Mouse (Mus musculus) left cerebral cortex, adult 2 months (tissue): ENCODE measurements around the gene Aldh1a1. TPM values are rescaled to one million over a fixed set of nuclear protein-coding genes. Genes with fewer than 3 reads are reported as not detected.

Source experiments
- DNase-seq, 2 experiments: peaks; one replicate each; pipeline ENCODE4 v3.0.0; 2021 to 2022; ENCODE audit warnings: low spot score in 2 of 2, mixed read lengths in 1 of 2; ENCODE audit errors: extremely low spot score in 1 of 2
- H3K27ac ChIP-seq: fragments of 200-600 bp; 2 replicates; pipeline ENCODE4 v1.8.1; 2022
- H3K4me3 ChIP-seq: fragments of 200-600 bp; 2 replicates; pipeline ENCODE4 v1.8.1; 2022
- CTCF ChIP-seq: fragments of 200-600 bp; IDR thresholded peaks from 2 replicates; pipeline ENCODE4 v1.8.1; 2022; ENCODE audit warnings: antibody characterized with exemption, mild to moderate bottlenecking, moderate library complexity
- intact Hi-C: fragments of 180-260 bp; cut with DNase I; formaldehyde crosslinking; loops from one replicate; pipeline ENCODE4 v1.15.1; 2025
- long read RNA-seq, 2 experiments: library from polyadenylated mRNA; stranded (forward); transcript quantifications; one replicate each; pipeline ENCODE4 v2.0.0; 2021; ENCODE audit warnings: borderline mapping rate in 2 of 2
- total RNA-seq, 2 experiments: library from RNA; stranded (reverse); gene quantifications; 2 replicates each; pipeline ENCODE4 v1.2.3; 2021

Gene Aldh1a1
- 10 to 100 TPM; 45.5 to 48.5 TPM for total RNA-seq
- long read RNA-seq, experiment 1, transcript Aldh1a1-206 (16 exons, 2,358 nt), result major isoform, 29 of 74 reads
- long read RNA-seq, experiment 1, partial matches to known transcripts, result 5 of 74 reads
- long read RNA-seq, experiment 1, other reads (novel, unspliced or antisense), result 40 of 74 reads
- long read RNA-seq, experiment 2, transcript Aldh1a1-206 (16 exons, 2,358 nt), result major isoform, 30 of 75 reads
- long read RNA-seq, experiment 2, partial matches to known transcripts, result 1 of 75 reads
- long read RNA-seq, experiment 2, other reads (novel, unspliced or antisense), result 42 of 75 reads

DNA sequence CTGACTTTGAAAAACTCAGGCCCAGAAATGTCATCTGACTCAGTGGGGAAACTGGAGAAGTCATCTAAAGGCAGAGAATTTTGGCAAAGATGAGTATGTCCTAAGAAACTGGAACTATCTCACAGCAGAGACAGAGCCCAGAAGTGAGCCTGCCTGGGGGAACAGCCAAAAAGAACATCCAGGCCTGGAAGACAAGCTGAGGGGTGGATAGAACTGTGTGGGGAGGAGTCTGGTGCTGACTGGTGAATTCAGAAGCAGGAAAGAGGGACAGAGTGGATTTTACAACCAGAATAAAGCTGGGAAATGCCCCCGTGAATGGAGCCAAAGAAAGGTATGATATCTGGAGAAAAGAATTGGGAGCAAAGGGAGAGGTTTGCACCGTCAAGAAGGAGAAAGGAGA, at the start of gene Aldh1a1:
Aldh1a1 (plus strand) TSS at position 225 of the 400 bp plus-strand sequence.
- no peak for DNase-seq
- TF ChIP-seq CTCF, result no peak

DNA sequence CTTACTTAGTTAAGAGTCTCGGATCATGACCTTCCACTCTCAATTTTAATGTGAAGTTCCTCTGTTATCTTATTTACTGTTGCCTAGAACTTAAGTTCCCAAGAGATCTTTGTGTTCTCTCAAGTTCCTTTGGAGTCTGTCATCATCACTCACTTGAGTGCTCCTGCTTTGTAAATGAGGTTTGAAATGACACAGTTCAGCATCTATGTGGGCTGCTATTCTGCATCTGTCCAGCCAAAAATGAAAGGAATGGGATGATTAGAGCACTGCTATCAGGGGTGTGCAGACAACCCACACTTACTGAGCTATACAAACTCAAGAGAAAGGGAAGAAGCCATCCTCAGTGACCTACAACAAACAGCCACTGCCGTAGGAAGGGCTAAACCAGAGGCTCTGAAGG, 44.7 kb upstream of the Aldh1a1 start:
- intact Hi-C loops, result loop anchor here (10.0 kb wide), 1 partner anchor 317 kb away; no protein-coding TSS in a partner anchor
- DNase-seq, result no peak
- H3K4me3 ChIP-seq, result no peak overlapping the region
- TF ChIP-seq CTCF, result no peak
- no peak overlapping the region for H3K27ac ChIP-seq

More for the DNA sequence above, at the start of gene Aldh1a1:
- Histone ChIP-seq H3K27ac (peak within 1 kb of the TSS; percentile 40; the same call in 1 of the 2 replicates), H3K4me3 (no peak within 1 kb of the TSS)
- intact Hi-C loops, result no loop called here

DNA sequence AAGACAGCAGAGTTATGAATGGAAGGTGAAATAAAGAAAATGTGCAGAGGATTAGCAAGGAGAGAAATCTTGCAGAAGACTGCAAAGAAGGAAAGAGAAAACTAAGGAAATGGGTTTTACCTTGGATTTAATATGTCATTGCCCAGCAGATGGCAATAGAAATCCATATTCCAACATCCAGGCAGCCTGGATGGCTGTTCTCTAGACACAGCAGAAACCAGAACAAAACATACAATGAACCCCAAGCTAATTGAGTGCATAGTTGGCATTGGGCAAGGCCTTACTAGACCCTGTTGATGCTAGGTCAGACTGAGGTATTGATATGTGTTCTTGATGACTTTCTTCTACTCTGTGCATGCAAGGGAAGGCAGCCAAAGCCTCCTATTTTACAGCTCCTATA, 43.0 kb upstream of the Aldh1a1 start:
- peak; percentile 67 for TF ChIP-seq CTCF
- intact Hi-C loops, result loop anchor here (1.0 to 10.0 kb wide), 2 partner anchors 279 to 315 kb away; no protein-coding TSS in a partner anchor
- H3K27ac ChIP-seq, result no peak overlapping the region
- peak in 1 of 2 experiments; percentile 15 for DNase-seq
- H3K4me3 ChIP-seq, result no peak overlapping the region

DNA sequence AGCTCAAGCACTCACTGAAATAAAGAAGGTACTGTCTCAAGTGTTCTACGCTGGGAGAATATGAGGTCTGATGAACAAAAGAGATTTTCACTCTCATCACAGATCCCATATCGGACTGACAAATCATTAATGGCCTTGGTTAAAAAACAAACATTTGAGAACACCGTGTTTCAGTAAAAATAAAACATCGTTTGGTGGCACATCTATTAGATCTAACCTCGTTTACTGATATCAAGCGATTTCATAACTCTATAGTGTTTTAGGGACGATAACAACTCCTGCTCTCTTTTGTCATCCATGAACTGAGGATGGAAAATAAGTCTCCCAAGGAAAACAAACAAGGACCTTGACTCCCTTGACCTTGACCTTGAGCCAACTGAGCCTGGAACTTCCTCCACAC, 41.5 kb upstream of the Aldh1a1 start:
- TF ChIP-seq CTCF, result no peak
- no peak overlapping the region for H3K4me3 ChIP-seq
- intact Hi-C loops, result loop anchor here (5.0 kb wide), 1 partner anchor 171 kb away; no protein-coding TSS in a partner anchor
- H3K27ac ChIP-seq, result no peak overlapping the region
- no peak for DNase-seq

DNA sequence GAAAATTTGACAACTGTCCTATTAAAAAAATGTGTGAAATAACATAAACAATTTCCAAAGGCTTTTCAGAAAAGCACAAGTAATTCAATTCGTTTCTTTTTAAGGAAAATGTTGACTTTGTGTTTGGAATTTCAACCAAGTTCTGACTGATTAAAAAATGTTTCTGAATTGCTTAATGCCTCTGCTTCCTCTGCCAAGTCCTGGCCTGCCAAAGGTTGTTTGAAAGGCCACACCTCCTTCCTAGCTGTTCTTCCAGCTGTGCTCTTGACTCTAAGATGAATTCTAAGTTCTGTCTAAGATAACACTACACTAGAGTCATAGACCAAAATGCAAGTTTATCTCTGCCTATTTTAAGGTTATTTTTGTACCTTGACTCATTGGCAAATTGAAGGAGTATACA, 8.0 kb upstream of the Aldh1a1 start:
- no peak for DNase-seq
- no peak for TF ChIP-seq CTCF
- intact Hi-C loops, result no loop called here

DNA sequence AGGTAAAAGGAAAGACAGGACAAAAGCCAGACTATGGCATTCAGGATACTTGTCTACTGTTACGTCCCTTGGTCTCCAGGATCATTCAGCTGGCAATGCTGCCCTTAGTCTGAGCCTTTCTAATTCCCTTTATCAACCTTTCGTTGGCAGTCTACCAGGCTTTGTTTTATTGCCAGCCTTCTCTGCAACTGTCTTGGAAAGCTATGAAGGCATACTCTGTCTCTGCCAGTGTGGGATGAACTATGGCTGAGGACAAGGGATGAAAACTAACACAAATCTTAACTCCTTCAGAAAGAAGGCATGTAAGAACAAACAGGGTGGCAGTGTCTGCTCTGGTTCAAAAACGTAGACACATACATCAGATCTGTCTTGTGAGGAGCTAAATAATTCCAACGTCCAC, 565 bp upstream of the Aldh1a1 start:
- no peak overlapping the region for H3K27ac ChIP-seq
- no peak overlapping the region for H3K4me3 ChIP-seq
- no peak for DNase-seq
- intact Hi-C loops, result no loop called here
- no peak for TF ChIP-seq CTCF

More for the DNA sequence above, 8.0 kb upstream of the Aldh1a1 start:
- H3K4me3 ChIP-seq, result no peak overlapping the region
- H3K27ac ChIP-seq, result no peak overlapping the region

- no peak for DNase-seq
- no peak for TF ChIP-seq CTCF
- intact Hi-C loops, result no loop called here
- H3K27ac ChIP-seq, result no peak overlapping the region
- H3K4me3 ChIP-seq, result no peak overlapping the region
Observed at GRCm38 (mm10) chr19:20496476-20496875, 4.0 kb downstream of the Aldh1a1 start.

DNA sequence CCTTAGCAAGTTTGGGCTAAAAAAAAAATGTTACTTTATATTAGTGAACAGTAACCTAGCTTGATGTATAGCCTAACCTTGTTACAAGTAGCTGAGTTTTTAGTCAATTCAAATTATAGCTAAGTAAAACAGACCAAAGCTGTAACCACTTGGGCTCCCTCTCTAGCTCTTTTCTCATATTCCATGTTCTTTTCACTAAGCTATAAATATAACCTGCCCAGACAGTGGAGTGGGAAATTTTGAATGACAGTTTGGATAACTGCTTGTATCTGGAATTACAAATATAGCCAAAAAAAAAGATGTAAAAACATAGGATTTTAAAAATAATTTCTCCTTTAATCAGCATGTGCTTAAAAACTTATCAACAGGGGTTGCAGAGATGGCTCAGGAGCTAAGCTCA, 12.8 kb downstream of the Aldh1a1 start:
- intact Hi-C loops, result no loop called here
- H3K4me3 ChIP-seq, result no peak overlapping the region
- no peak for TF ChIP-seq CTCF
- H3K27ac ChIP-seq, result no peak overlapping the region
- no peak for DNase-seq

- intact Hi-C loops, result no loop called here
- no peak overlapping the region for H3K4me3 ChIP-seq
- DNase-seq, result no peak
- no peak overlapping the region for H3K27ac ChIP-seq
- TF ChIP-seq CTCF, result no peak
Observed at GRCm38 (mm10) chr19:20506936-20507615, 14.6 kb downstream of the Aldh1a1 start.

DNA sequence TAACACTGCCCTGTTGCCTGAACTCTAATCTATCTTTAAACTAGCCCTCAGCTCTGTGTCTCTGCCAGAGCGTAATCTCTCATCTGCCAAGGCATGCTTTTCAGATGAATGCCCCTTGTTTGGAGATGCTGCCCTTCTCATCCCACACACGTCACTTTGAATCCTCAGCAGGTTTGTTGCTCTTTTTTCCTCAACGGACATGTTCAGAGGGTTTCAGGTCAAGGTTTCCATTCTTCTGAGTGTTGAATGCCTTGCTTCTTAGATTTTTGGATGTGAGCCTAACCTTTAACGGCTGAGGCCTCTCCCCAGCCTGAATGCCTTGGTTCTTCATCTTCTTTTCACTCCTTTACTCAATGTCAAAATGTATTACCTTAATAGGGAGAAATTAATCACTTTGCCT, 16.1 kb downstream of the Aldh1a1 start:
- DNase-seq, result no peak
- TF ChIP-seq CTCF, result no peak
- Histone ChIP-seq H3K27ac (no peak overlapping the region), H3K4me3 (no peak overlapping the region)
- intact Hi-C loops, result no loop called here

GRCm38 (mm10) chr19:20511971-20512370, 19.5 kb downstream of the Aldh1a1 start:
- DNase-seq, result no peak
- TF ChIP-seq CTCF, result no peak
- no peak overlapping the region for H3K4me3 ChIP-seq
- no peak overlapping the region for H3K27ac ChIP-seq
- intact Hi-C loops, result no loop called here

DNA sequence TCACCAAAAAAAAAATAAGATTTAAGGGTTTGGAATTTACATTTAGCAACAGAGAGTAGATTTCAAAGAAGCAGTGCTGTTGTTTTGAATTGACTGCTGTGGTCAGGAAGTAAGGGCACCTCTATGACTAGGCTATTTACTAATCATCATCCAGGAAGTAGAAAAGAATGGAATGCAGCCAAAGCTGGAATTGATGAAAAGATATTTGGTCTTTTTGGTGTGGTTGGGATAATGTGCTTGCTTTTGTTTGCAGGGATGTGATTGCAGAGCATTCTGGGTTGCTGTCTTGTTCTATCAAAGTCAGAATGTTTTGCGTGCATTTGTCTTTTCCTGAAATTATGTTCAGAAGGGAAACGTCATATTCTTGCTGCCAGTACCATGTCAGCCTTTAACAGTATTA, 20.7 kb downstream of the Aldh1a1 start:
- H3K27ac ChIP-seq, result no peak overlapping the region
- no peak overlapping the region for H3K4me3 ChIP-seq
- no peak for DNase-seq
- intact Hi-C loops, result no loop called here
- no peak for TF ChIP-seq CTCF
